Mouse (Mus musculus) liver, adult (tissue): ENCODE data around the gene Cgas.

ENCODE experiments used
- GATA4 ChIP-seq: IDR thresholded peaks from 2 replicates; pipeline ENCODE4 v1.6.1; 2014; ENCODE audit warnings: mild to moderate bottlenecking, low read length; ENCODE audit not compliant: insufficient replicate concordance

Cgas gene

GRCm38 (mm10) chr9:78401596-78401995 is 41.4 kb downstream of the Cgas start:
- no peak for TF ChIP-seq GATA4

GRCm38 (mm10) chr9:78400570-78400969 is 42.5 kb downstream of the Cgas start:
- TF ChIP-seq GATA4: no peak

- no peak for TF ChIP-seq GATA4
These were observed 46.5 kb downstream of the Cgas start for GRCm38 (mm10) chr9:78396517-78396916.

GRCm38 (mm10) chr9:78395630-78396351 is 47.2 kb downstream of the Cgas start, which contains the start of gene Ddx43:
Gene Ddx43, plus strand, starts transcription at chr9:78395777.
- no peak for TF ChIP-seq GATA4

DNA sequence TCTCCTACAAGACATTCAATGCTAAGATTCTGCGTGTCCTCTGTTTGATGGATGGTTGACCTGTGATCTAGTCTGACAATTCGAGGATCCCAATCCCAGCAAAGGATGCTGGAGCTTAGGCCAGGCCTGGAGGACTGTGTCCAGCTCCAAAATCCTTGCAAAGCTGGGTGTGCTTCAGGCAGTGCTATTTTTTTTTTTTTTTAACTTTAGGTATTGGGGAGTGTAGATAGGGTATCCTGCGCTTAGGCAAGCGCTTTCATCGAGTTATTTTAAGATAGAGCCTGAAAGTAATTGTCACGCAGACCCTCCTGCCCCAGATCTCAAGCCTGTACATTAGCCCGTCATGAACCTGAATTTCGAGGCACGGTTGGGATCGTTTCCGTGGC is 47.8 kb downstream of the Cgas start:
- no peak for TF ChIP-seq GATA4

DNA sequence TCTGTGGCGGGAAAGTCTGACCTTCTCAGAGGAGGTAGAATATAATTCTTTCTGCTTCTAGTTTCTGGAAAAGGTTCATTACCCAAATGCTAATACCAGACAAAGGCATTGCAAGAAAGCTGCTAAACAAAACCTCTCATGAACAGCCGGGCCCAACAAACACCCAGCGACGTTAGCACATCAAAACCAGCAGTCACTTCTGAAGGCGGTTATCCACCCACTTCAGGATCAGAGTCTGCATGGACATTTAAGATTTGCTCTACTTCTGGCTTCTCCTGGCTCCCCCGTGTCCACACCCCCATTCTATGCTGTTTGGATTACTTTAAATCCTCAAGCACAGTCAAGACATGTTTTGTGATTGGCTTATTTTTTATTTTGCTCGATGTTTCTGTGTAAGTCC is 48.4 kb downstream of the Cgas start:
- TF ChIP-seq GATA4: no peak

DNA sequence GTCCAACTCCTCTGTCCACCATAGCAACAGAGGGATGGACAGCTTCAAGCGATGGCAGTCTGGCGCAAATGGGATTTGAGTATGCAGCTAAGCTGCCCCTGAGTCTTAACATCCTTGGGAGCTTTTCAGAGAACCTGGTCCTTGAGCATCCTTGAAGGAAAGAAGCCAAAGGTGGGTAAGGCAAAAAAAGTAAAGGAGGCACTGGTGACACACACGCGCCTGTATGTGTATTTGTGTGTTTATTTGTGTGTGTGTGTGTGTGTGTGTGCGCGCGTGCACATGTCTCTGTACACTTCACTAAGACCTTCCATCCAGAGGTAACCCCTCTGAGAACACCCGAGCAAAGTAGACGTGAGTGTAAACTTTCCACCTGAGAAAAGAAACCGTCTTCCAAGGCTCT is 49.3 kb downstream of the Cgas start:
- TF ChIP-seq GATA4: no peak

GRCm38 (mm10) chr9:78389981-78390380 is 53.1 kb downstream of the Cgas start:
- no peak for TF ChIP-seq GATA4

DNA sequence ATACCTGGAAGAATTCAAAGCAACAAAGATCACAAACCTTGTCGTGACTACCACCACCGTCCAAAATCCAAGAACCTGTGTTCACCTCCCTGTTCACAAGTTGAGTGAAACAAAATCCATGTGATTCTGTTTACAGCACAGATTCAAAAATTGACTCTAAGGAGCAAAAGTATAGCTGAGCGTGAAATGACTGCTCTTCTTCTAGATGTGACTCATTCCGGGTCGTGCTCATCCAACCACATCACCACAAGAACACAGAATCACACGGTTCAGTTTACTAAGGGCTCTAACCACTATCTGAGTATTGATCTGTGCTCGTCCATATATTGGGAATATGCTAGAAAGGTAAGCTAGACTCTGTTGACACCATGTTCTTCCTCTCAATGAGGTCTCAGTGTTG is 56.1 kb downstream of the Cgas start:
- TF ChIP-seq GATA4: no peak

DNA sequence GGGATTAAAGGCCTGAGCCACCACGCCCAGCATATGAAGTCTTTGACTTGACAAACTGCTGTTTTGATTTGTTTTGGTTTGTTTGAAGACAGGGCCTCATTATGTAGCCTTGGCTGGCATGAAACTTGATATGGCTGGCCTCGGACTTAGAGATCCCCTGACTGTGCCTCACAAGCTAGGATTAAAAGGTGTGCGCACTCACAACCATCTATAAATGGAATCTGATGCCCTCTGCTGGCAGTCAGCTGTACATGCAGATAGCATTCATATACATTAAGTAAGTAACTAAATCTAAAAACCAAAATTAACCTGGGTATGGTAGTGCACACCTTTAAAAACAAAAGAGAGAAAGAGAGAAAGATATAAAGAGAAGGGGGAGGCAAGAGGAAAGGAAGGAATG is 57.1 kb downstream of the Cgas start:
- TF ChIP-seq GATA4: no peak
